Mouse (Mus musculus) left cerebral cortex, postnatal 25 days (tissue): ENCODE measurements at regions not wholly inside any gene's neighbourhood (a gene's known extent, or its start where the extent isn't known, plus 50 kb on each side); places are given as distances from the start of the nearest gene placed in this dataset.

ENCODE experiments used
- DNase-seq, 2 experiments: peaks; one replicate each; pipeline ENCODE4 v3.0.0; 2022; ENCODE audit warnings: low spot score in 2 of 2, mixed read lengths in 1 of 2
- intact Hi-C: fragments of 180-260 bp; cut with DNase I; formaldehyde crosslinking; loops from one replicate; pipeline ENCODE4 v1.15.1; 2025

- DNase-seq: peak in 1 of 2 experiments; percentile 19
- intact Hi-C loops: no loop called here
Measured at GRCm38 (mm10) chr14:58467856-58468255, 397.5 kb downstream of the Fgf9 start.

- intact Hi-C loops: no loop called here
- DNase-seq: no peak
Measured at GRCm38 (mm10) chr14:58446776-58447354, 376.5 kb downstream of the Fgf9 start.

- intact Hi-C loops: no loop called here
- no peak for DNase-seq
Measured at GRCm38 (mm10) chr14:58444496-58444895, 374.1 kb downstream of the Fgf9 start.

DNA sequence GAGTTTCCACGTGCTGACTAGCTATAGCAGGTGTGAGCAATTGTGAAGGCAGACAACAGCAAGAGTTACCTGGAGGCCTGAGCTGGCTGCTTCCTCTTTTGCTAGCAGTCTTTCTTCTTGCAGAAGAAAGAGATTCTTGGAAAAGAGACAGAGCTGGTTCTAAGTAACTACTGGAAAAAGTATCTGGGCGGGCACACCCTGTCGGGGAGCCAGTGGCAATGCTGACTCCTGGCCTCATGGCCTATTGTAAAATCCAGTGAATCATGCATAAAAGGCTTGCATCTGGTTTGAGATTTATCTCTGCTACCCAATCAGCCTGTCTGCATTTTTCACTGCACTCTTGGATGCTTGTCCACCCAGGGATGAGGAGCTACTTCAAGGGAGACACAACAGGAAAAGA, 372.2 kb downstream of the Fgf9 start:
- no peak for DNase-seq
- intact Hi-C loops: no loop called here

GRCm38 (mm10) chr14:58439963-58440362, 369.6 kb downstream of the Fgf9 start:
- DNase-seq: no peak
- intact Hi-C loops: no loop called here

DNA sequence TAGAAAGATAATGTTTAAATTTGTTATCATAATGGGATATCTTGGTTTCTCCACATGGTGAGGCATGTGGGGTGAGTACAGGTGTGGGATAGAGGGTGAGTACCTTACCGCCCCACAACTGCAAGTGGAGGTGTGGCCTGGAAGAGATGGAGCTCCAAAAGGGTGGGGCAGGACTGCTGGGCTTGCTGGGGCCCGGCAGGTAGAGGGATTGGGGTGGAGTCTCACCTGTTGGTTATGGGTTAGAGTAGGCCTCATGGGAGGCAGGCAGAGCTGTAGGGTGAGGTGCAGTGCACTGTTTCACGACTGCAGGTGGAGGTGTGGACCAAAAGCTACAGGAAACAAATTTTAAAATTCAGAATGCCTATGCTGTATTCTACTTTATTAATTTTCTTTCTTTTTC, 365.7 kb downstream of the Fgf9 start:
- intact Hi-C loops: no loop called here
- no peak for DNase-seq

GRCm38 (mm10) chr14:58426472-58426871, 356.1 kb downstream of the Fgf9 start:
- intact Hi-C loops: no loop called here
- no peak for DNase-seq

- no peak for DNase-seq
- intact Hi-C loops: no loop called here
Measured at GRCm38 (mm10) chr14:58421904-58422303, 351.6 kb downstream of the Fgf9 start.

GRCm38 (mm10) chr14:58417545-58417944, 347.2 kb downstream of the Fgf9 start:
- no peak for DNase-seq
- intact Hi-C loops: no loop called here

GRCm38 (mm10) chr14:58392055-58392726, 321.8 kb downstream of the Fgf9 start:
- peak; percentile 7 to 32 for DNase-seq
- intact Hi-C loops: no loop called here

DNA sequence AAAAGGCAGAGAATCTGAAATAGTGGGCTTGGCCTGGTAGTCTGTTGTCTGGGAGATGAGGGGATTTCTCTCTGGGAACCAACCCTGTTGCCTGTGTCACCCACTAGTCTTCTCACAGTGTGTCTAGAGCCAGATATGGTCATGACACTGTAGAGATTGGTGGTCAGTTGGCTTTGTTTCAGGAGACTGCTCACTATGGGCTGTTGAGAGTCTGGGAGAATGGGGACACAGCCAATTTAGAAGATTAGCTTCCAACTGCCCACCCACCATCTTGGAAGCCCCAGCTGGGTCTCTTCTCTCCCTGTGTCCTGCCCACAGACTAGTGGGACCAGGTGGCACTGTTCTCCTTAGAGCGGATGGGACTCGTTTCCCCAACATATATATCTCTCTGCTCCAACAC, 320.4 kb downstream of the Fgf9 start:
- intact Hi-C loops: no loop called here
- DNase-seq: peak in 1 of 2 experiments; percentile 37

GRCm38 (mm10) chr14:58387348-58388000, 317.1 kb downstream of the Fgf9 start:
- intact Hi-C loops: no loop called here
- DNase-seq: no peak

DNA sequence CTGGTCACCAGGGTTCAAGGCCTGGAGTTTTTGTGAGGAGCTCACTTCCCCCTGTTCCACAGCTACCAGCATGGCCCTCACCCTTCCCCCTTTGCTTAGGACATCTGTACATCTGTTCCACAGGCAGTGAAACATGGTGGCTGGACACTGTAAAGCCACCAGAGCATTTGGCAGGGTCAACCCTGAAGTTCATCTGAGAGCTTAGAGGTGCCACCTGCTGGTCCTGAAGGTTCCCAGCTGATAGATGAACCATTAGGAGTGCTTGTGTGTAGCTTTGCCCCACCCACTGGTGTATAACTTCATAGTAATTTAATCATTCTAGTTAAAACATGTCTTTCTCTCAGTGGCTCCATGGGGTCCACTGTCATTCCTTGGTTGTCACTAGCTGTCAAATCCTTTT, 304.7 kb downstream of the Fgf9 start:
- intact Hi-C loops: no loop called here
- DNase-seq: no peak

- no peak for DNase-seq
- intact Hi-C loops: no loop called here
Measured at GRCm38 (mm10) chr14:58356824-58357223, 286.5 kb downstream of the Fgf9 start.

- intact Hi-C loops: loop anchor here (5.0 kb wide), 1 partner anchor 151 kb away; no protein-coding TSS in a partner anchor
- peak; percentile 35 to 77 for DNase-seq
Measured at GRCm38 (mm10) chr14:58352986-58353385, 282.6 kb downstream of the Fgf9 start.

DNA sequence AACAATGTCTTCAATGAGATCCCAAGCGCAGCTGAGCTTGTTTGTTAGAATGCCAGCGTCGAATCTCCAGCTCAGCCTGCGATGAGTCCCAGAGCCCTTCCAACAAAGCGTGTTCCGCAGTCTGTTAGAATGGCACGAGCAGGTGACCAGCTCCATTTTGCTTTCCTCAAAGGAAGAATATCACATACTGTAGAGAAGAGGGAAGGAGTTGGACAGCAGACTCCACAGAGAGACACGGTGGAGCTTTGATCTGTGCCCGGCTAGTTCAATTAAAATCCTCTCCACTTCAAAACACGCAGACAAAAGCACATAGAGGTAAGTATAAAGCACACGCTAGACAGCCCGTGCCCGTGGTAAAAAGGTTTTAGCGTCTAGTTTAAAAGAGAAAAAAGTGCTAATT, 265.8 kb downstream of the Fgf9 start:
- intact Hi-C loops: no loop called here
- no peak for DNase-seq

DNA sequence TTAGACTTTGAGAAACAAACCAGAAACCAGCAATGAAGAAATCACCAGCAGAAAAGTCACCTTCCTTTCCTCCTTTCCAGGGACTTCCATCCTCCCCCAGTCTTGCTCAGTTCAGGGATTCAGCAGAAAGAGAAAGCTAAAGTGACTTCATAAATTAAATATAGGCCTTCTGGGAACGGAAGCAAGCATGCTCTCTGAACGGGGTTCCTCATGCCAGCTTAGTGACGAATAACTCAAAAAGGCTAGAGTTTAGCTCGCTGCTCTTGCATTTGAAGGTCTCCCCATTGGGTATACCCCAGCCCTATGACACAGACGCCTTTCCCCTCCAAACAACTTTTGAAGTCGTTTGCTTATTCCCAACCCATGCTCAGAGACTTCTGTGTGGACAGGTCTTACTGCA, 252.8 kb downstream of the Fgf9 start:
- intact Hi-C loops: no loop called here
- no peak for DNase-seq

- DNase-seq: no peak
- intact Hi-C loops: no loop called here
Measured at GRCm38 (mm10) chr14:58322461-58322860, 252.1 kb downstream of the Fgf9 start.

- DNase-seq: no peak
- intact Hi-C loops: no loop called here
Measured at GRCm38 (mm10) chr14:58321875-58322274, 251.5 kb downstream of the Fgf9 start.

GRCm38 (mm10) chr14:58321234-58321633, 250.9 kb downstream of the Fgf9 start:
- peak in 1 of 2 experiments; percentile 8 for DNase-seq
- intact Hi-C loops: no loop called here

DNA sequence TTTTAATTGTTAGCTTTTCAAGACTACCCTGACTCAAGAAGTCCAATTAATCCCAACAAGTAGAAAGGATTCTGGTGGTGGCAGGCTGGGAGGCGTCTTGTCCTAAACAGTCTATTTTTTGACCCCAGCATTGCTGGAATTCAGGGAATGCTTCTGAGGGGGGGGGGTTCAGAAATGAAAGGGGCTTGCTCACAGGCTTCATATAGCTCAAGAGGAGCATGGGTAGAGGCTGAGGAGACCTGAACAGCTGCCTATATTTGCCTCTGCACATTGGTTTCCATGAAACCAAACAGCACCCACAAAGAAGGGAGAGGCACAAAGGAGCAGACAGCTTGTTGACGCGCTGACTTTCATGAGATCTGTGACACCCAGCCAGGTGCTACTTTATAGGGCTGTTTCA, 247.3 kb downstream of the Fgf9 start:
- intact Hi-C loops: no loop called here
- DNase-seq: no peak
